Mouse (Mus musculus) skeletal muscle tissue, adult 2 months (tissue): ENCODE data around the gene Syngr2.

Source experiments
- DNase-seq: peaks from one replicate; pipeline ENCODE4 v3.0.0-alpha.2; 2012; ENCODE audit warnings: low read depth, low spot score

Gene Syngr2

GRCm38 (mm10) chr11:117809407-117810311 lies at the start of gene Syngr2, which contains the start of gene Gm20708:
Gene Syngr2, plus strand, starts transcription at chr11:117809668.
Gene Gm20708, plus strand, starts transcription at chr11:117809668.
- no peak for DNase-seq

DNA sequence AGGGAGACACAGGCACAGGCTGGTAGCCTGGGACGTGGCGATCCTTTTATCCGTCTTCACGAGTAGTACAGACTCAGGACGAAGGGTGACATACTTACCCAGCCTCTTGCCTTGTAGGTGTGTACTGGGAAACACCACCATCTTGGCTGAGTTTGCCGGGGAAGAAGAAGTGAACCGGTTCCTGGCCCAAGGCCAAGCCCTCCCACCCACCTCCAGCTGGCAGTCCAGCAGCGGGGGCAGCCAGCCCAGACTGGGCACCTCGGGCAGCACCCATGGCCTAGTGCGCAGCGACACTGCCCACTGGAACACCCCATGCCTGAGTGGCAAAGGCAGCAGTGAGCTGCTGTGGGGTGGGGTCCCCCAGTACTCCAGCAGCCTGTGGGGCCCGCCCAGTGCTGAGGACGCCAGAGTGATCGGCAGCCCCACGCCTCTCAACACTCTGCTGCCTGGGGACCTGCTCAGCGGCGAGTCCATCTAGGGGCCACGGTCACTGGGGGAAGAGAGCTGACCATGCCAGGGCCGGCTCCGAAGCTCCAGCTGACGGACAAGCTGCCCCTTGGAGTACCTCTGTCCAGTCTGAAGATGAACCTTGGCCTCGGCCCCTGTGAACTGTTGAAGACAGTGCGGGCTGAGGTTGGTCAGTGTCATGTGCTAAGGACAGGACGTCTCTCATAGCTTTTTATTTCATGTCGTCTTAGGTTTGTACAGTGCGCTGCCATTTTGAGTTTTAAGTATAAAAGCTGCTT lies 48.9 kb upstream of the Syngr2 start:
- no peak for DNase-seq

DNA sequence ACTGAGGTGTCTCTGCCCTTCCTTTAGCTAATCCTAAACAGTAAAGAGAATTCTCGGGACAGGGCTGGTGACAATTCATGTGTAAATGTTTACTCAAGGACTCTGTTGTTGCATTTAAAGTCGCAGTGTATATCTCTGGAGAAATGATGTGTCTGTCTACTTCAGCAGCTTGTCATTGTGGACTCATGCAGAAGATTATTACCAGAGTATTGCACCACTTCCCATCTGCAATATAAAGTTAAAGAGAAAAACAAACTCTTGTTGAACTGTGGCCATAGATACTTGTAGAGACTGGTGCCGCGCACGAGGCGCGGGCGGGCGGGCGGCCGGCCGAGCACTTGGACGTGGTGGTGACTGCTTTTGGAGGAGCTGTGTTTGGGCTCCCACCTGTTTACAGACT lies 47.7 kb upstream of the Syngr2 start:
- no peak for DNase-seq

- DNase-seq, result no peak
Measured at GRCm38 (mm10) chr11:117762246-117762645, 47.2 kb upstream of the Syngr2 start.

DNA sequence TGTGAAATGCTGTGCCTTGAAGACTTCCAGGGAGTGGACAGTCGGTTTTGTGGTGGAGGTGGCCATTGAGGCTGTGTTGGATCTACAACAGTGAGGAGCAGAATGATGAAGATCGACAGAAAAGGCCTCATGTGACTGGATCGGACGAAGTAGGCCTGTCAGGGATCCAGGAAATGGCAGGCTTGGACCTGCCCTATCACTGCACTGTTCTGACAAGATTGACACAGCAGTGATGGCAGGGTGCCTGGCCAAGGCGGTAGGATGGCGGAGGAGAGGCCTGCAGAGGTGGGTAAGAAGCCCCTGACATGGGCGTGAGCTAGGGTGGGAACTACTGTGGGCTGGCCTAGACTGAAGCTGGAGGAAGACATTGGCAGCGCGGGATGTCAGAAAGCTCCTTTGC lies 45.1 kb upstream of the Syngr2 start:
- DNase-seq, result no peak

GRCm38 (mm10) chr11:117765361-117765760 lies 44.1 kb upstream of the Syngr2 start:
- DNase-seq, result no peak

DNA sequence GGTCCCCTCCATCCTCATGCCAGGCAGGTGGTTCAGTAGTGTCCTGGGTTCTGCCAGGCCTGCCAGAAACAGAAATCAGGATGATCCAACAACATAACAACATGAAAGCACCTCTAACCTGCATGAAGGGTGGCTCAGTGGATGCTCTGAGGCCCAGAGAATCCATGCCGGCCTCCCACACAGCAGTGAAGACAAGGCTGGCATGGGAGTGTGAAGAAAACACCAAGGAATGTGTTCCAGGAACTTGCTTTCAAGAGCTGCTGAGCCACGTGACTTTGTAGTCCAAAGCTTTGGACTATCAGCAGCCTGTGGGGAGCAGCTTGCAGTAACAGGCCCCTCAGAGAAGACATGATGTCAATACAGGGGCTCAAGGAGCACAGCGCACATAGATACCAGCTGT lies 43.2 kb upstream of the Syngr2 start:
- no peak for DNase-seq

DNA sequence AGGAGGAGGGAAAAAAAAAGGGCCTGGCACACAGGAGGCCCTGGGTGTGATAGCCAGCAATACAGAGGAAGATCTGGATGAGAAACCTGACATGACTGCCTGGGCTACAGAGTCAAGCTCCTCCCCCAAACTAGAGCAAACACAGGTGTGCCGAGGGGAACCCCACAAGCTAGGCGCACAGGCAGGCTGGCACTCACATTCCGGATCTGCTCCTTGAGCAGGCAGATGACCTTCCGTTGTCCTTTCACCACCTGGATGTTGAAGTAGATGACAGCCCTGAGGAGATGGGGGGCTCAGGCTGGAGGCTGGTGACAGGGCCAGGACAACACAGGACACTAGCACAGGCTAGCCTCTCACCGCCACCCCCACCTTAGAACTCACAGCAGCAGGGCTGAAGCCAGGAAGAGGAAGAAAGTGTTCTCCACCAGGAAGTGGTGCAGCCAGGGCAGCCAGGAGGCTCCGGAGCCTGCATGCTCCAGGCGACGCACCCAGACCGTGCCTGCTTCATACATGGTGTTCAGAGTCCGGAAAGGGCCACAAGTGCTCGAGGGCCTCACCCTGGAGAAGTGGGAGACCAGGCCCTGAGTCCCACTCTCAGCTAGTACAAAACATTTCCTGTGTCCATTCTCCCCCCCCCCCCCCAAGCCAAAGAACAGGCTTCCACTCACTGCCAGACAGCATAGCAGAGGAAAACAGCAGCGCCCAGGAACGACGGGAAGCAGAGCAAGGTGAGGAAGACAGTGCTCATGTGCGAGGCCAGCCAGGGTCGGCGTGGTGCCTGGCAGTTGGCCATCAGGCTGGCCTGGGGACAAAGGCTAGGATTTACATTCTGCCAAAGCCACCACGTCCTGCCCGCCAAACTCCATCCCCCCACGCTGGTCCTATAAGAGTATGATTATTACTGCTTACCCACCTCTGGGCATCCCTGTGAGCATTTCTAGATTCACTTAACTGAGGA lies 40.5 kb upstream of the Syngr2 start:
- DNase-seq, result no peak

GRCm38 (mm10) chr11:117769683-117770047 lies 39.8 kb upstream of the Syngr2 start:
- no peak for DNase-seq

DNA sequence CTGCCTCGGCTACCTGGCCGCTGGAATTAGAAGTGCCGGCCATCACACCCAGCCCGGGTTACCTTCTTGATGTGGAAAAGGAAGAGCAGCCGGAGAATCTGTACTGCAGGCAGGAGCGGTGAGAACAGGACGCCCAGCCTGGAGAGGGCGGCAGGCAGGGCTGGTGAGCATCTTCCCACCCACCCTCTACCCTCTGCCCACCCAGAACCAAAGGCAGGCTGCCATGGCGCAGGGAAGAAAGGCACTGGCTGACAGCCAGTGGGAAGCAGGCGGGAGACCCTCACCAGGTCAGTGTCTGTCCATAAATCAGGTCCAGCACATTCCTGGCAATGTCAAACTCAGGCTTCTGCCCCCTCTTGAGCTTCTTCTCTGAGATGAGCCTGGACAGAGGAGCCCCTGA lies 39.1 kb upstream of the Syngr2 start:
- no peak for DNase-seq

DNA sequence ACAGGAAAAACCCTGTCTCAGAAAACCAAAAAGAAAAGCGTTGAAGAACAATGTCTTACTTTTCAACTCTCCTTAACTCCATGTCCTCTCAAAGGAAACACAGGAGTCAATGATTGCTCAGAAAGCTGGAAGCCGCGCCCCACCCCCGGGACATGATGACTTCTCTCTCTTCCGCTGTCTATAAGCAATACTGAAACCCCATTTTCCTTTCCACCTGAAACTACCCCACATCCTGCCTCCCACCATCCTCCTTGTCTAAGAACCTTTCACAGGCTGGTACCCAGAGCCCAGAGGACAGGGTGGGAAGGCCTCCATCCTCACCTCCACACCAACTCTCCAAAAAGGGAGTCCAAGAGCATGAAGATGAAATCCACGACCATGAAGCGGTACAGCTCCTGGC lies 37.1 kb upstream of the Syngr2 start:
- no peak for DNase-seq

DNA sequence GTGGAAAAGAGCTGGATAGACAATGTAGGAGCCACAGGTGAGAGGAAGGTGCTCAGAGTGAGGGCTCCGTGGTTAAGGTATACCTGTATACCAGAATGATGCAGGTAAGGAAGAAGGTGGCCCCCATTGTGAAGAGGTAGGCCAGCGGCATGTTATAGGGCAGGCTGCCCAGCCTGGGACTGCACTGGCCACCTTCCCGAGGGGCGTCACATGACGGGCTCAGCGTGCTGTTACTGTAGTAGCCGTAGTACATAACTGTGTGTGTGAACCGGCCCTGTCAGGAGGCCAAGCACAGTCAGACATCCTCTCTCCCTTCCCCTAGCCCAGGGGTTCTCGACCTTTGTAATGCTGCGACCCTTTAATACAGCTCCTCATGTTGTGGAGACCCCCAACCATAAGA lies 34.5 kb upstream of the Syngr2 start:
- DNase-seq, result no peak

DNA sequence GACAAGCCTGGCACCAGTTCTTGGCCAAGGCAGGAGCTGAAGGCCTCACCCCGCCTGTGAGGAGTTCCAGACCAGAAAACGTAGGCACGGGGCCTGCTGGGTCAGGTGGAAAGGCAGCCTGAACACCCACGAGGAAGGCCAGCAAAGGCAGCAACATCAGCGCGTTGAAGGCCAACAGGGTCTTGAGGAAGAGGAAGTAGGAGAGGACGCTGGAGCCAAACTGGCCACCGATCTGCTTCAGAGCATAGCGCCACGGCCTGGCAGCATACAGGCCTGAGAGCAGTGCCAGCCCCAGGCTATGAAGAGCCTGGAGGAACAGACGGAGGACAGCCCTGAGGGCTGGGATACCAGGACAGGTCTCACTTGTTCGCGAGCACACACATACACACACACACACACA lies 33.9 kb upstream of the Syngr2 start:
- no peak for DNase-seq

- DNase-seq, result no peak
Measured at GRCm38 (mm10) chr11:117776085-117776792, 33.2 kb upstream of the Syngr2 start.

- no peak for DNase-seq
Measured at GRCm38 (mm10) chr11:117777111-117777510, 32.4 kb upstream of the Syngr2 start.

DNA sequence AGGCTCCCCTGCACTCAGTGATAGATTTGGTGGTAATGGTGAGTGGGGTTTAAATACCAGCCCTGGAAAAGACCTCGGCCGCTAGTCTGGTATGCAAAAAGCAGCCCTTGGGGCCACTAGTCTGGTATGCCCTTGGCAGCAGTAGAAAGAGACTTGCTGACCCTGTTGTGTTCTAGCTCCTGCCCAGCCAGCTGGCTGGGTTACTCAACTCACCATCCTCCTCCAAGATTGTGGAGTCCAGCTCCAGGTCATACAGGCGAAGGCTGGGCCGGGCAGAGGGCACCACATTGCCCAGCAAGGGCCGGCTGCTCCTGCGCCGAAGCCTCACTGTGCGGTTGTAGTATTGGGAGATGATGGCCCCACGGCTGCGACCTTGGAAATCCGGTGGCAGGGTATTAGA lies 31.4 kb upstream of the Syngr2 start:
- DNase-seq, result no peak

GRCm38 (mm10) chr11:117778851-117779433 lies 30.5 kb upstream of the Syngr2 start:
- DNase-seq, result no peak

- no peak for DNase-seq
Measured at GRCm38 (mm10) chr11:117779434-117780198, 29.9 kb upstream of the Syngr2 start.

DNA sequence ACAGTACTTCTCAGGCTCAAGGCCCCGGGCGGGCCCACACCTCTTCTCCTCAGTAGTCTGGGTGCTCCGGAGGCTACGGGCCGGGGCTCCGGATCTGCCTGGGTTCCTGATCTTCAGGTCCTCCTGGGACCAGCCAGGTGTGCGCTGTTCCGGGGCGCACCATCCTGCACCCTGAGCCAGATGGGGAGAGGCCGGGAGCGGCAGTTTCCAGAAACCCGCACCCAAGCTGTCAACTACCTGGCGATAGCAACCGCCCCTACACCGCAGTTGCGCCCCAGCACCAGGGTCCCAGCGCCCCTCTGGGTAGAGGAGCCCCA lies 29.3 kb upstream of the Syngr2 start:
- no peak for DNase-seq

DNA sequence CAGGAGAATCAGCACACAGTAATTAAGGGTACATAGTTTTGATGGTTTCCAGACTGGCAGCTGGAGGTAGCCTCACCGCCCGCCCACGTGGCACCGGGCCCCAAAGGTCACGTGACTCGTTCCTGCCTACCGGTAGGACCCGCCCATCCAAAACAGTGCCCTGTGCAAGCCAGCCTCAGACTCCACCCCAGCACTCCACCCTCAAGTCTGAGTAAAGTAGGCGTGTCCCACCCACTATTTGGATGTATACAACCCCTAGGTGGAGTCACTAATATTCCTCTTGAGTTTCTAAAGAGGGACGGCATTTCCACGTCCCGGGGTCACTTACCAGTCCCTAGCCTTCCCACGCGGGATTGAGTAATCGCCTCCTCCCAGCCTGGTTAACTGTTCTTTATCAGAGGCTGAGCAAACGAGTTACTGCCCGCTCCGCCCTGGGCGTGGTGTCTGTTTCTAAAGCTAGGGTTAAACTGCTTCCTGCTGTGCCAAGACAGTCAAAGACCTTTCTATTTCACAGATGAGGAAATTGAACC lies 28.8 kb upstream of the Syngr2 start:
- peak; percentile 80 for DNase-seq
